Mouse (Mus musculus) brain, embryonic 14.5 days (tissue): ENCODE measurements around the gene Exoc3l.

ENCODE experiments used
- CTCF ChIP-seq: fragments of 200-500 bp; IDR thresholded peaks from 2 replicates; pipeline ENCODE4 v1.5.1; 2012; ENCODE audit warnings: inconsistent platforms, mild to moderate bottlenecking, moderate library complexity, borderline replicate concordance; ENCODE audit not compliant: insufficient read depth, insufficient read length; ENCODE audit errors: extremely low read depth
- POLR2A ChIP-seq: fragments of 200-500 bp; IDR thresholded peaks from 2 replicates; pipeline ENCODE4 v1.6.1; 2012; ENCODE audit warnings: mild to moderate bottlenecking, inconsistent platforms, borderline replicate concordance; ENCODE audit not compliant: poor library complexity, insufficient read depth, insufficient read length, severe bottlenecking; ENCODE audit errors: extremely low read depth

- TF ChIP-seq CTCF (no peak), POLR2A (no peak)
Observed at GRCm38 (mm10) chr8:105338992-105339391, 43.1 kb upstream of the Exoc3l start.
